Comparison of ENCODE assay signal across 27 mouse cellular contexts in the genomic region with DNA sequence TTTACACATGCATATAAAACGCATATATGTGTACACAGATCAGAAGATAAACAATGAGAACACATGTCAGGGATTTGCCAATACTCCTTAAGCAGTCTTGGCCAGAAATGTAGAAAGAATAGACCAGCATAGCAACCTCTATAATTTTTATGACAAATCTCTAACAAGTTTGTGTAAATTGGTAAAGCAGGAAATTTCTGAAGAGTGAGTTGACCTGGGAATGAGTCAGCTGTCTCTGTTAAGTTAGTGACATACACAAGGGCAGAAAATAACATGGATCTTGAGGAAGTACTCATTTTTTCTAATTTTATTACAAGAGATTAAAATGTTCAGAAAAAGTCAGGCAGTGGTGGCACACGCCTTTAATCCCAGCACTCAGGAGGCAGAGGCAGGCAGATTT. TPM values are rescaled to one million over a fixed set of nuclear protein-coding genes. Genes with fewer than 3 reads are reported as not detected.
DNase-seq lines count a peak whose midpoint lies in the region; ATAC-seq and TF ChIP-seq lines count a peak whose summit lies in the region.
"Had no signal": no experiment of that assay in that cellular context is flagged by ENCODE, and none has a peak within 500 bp of the region (broad histone marks: within the 10 kb centered on the region; RNA-seq: fewer than 3 reads in every experiment).

No protein-coding gene starts in this region.

- H3K4me1 ChIP-seq in embryonic fibroblast, embryonic 13.5 days (ENCODE audit: control insufficient read depth, insufficient read depth, low read length): peaks cover 12% of the 10 kb centered on the region; the same call in 1 of the 2 replicates
- H3K4me1 ChIP-seq in midbrain, embryonic 14.5 days (ENCODE audit: control insufficient read depth, insufficient read depth, low read length): 0 out of 2 replicates have a peak, but pooled peaks cover 4% of the 10 kb centered on the region
- no peaks in the 10 kb centered on the region for H3K4me1 ChIP-seq in limb, embryonic 10.5 days
- H3K4me1 ChIP-seq: embryonic facial prominence, embryonic 12.5 days had no signal

- no peak for ATAC-seq in midbrain, embryonic 14.5 days (ENCODE audit: low FRiP score, low TSS enrichment)
- ATAC-seq: activated CD4-positive, CD25-positive, alpha-beta regulatory T cell, adult 4 months; CD4-positive, CD25-positive, alpha-beta regulatory T cell, adult 4 months; forebrain, embryonic 14.5 days; forebrain, embryonic 16.5 days; Patski had no signal

- H3K9me3 ChIP-seq in midbrain, embryonic 14.5 days (ENCODE audit: control insufficient read depth, low read length): no peaks in the 10 kb centered on the region
- no peaks in the 10 kb centered on the region for H3K9me3 ChIP-seq in limb, embryonic 10.5 days (replicated peaks)
- H3K9me3 ChIP-seq: embryonic facial prominence, embryonic 10.5 days; embryonic facial prominence, embryonic 12.5 days; forebrain, embryonic 10.5 days; forebrain, embryonic 12.5 days; G1E had no signal

- no peaks in the 10 kb centered on the region for H3K27me3 ChIP-seq in midbrain, embryonic 14.5 days (ENCODE audit: control insufficient read depth, insufficient read depth, low read length)
- H3K27me3 ChIP-seq in limb, embryonic 10.5 days (ENCODE audit: low read depth, poor library complexity, severe bottlenecking): no peaks in the 10 kb centered on the region
- H3K27me3 ChIP-seq: CH12.LX; embryonic facial prominence, embryonic 12.5 days; forebrain, embryonic 12.5 days; Patski had no signal

- no peak overlapping the region for H3K4me2 ChIP-seq in midbrain, embryonic 14.5 days (ENCODE audit: low read length)
- H3K4me2 ChIP-seq: embryonic facial prominence, embryonic 12.5 days; forebrain, embryonic 12.5 days had no signal

- no peak overlapping the region for H3K9ac ChIP-seq in midbrain, embryonic 14.5 days (replicated peaks; ENCODE audit: low read length)
- H3K9ac ChIP-seq: embryonic facial prominence, embryonic 12.5 days; forebrain, embryonic 12.5 days had no signal

- 92% methylated on average over 2 of the region's 2 CpGs for WGBS in midbrain, embryonic 14.5 days
- 88% methylated on average over 2 of the region's 2 CpGs for WGBS in limb, embryonic 10.5 days

- 0 out of 2 replicates have a peak overlapping the region, but pooled peaks have one; percentile 1 for H3K27ac ChIP-seq in layer of hippocampus, adult 2 months
- peak overlapping the region; percentile 86; the same call in 1 of the 2 replicates for H3K27ac ChIP-seq in embryonic fibroblast, embryonic 13.5 days (ENCODE audit: insufficient read depth, low read length)
- no peak overlapping the region for H3K27ac ChIP-seq in midbrain, embryonic 14.5 days (replicated peaks; ENCODE audit: low read depth, low read length)
- no peak overlapping the region for H3K27ac ChIP-seq in limb, embryonic 10.5 days
- H3K27ac ChIP-seq: embryonic facial prominence, embryonic 10.5 days; embryonic facial prominence, embryonic 12.5 days; forebrain, embryonic 10.5 days; forebrain, embryonic 12.5 days had no signal

- DNase-seq in layer of hippocampus, adult 2 months (ENCODE audit: low spot score in 2 of 2): no peak
- DNase-seq in layer of hippocampus, postnatal 25 days (ENCODE audit: extremely low spot score in 1 of 2, low spot score in 1 of 2): no peak
- peak; percentile 48 for DNase-seq in 416B (ENCODE audit: low read depth)
- peak; percentile 36 for DNase-seq in NIH3T3 (ENCODE audit: low read depth)
- DNase-seq in midbrain, embryonic 14.5 days: no peak
- no peak for DNase-seq in neural tube, embryonic 10.5 days (ENCODE audit: extremely low spot score, low spot score)
- no peak for DNase-seq in limb, embryonic 10.5 days (ENCODE audit: low spot score)
- DNase-seq: adrenal gland, adult 8-10 months; adrenal gland, postnatal 14 days; cerebellum, adult 11-12 months; cerebellum, adult 2 months; cerebellum, adult 9-10 months; cerebellum, postnatal 10 days; cerebellum, postnatal 25 days had no signal

- no peaks in the 10 kb centered on the region for H3K36me3 ChIP-seq in midbrain, embryonic 14.5 days (ENCODE audit: control insufficient read depth, insufficient read depth, low read length)
- no peaks in the 10 kb centered on the region for H3K36me3 ChIP-seq in limb, embryonic 10.5 days
- H3K36me3 ChIP-seq: embryonic facial prominence, embryonic 10.5 days; embryonic facial prominence, embryonic 12.5 days; forebrain, embryonic 10.5 days; forebrain, embryonic 12.5 days had no signal

- H3K4me3 ChIP-seq in layer of hippocampus, adult 2 months: no peak overlapping the region
- no peak overlapping the region for H3K4me3 ChIP-seq in embryonic fibroblast, embryonic 13.5 days (ENCODE audit: insufficient read depth, low read length)
- no peak overlapping the region for H3K4me3 ChIP-seq in midbrain, embryonic 14.5 days (replicated peaks; ENCODE audit: low read depth, low read length)
- H3K4me3 ChIP-seq in limb, embryonic 10.5 days: no peak overlapping the region
- H3K4me3 ChIP-seq: embryonic facial prominence, embryonic 10.5 days; embryonic facial prominence, embryonic 12.5 days; erythroblast, embryonic 14.5 days; forebrain, embryonic 10.5 days; forebrain, embryonic 12.5 days had no signal

- no peak for TF ChIP-seq POLR2A in embryonic fibroblast, embryonic 13.5 days (IDR thresholded peaks at IDR 0.05; ENCODE audit: low read depth, low read length)

- TF ChIP-seq CTCF in layer of hippocampus, adult 2 months (conservative IDR thresholded peaks at IDR 0.05): no peak
- no peak for TF ChIP-seq CTCF in embryonic fibroblast, embryonic 13.5 days (IDR thresholded peaks at IDR 0.05; ENCODE audit: borderline replicate concordance, insufficient read depth, low read length)

RNA-seq across cellular contexts. Expression of gene Trdmt1, which starts 18.3 kb away (rescaled TPM):
- total RNA-seq in layer of hippocampus, adult 2 months (2021): 1 to 10 TPM; 3.7 to 5.2 TPM
- total RNA-seq in layer of hippocampus, postnatal 25 days (2021): 1 to 10 TPM; 4.8 to 6.4 TPM
- 7.9 and 14.3 TPM in 2 replicates for polyA plus RNA-seq in embryonic fibroblast, embryonic 13.5 days (2011; ENCODE audit: insufficient read length, low read depth, missing spikeins)
- polyA plus RNA-seq in midbrain, embryonic 14.5 days (2014; fragmentation: Nextera tagmentation; extraction: Ambion mirVana): 8.6 and 8.9 TPM in 2 replicates
- polyA plus RNA-seq in limb, embryonic 10.5 days (2016; fragmentation: Nextera tagmentation; extraction: Ambion mirVana): 7.7 and 8.2 TPM in 2 replicates

RNA-seq across cellular contexts. Expression of gene Cubn, which starts 34.6 kb away (rescaled TPM):
- total RNA-seq in layer of hippocampus, adult 2 months (2021): under 1 TPM; 0.15 TPM
- total RNA-seq in layer of hippocampus, postnatal 25 days (2021): under 1 TPM; 0.10 to 0.14 TPM
- 0.81 and 1.2 TPM in 2 replicates for polyA plus RNA-seq in embryonic fibroblast, embryonic 13.5 days (2011; ENCODE audit: insufficient read length, low read depth, missing spikeins)
- 0.54 and 0.67 TPM in 2 replicates for polyA plus RNA-seq in midbrain, embryonic 14.5 days (2014; fragmentation: Nextera tagmentation; extraction: Ambion mirVana)
- 0.05 TPM in 2 replicates for polyA plus RNA-seq in limb, embryonic 10.5 days (2016; fragmentation: Nextera tagmentation; extraction: Ambion mirVana)
- polyA plus RNA-seq: erythroblast, embryonic 14.5 days; G1E had no signal

RNA-seq across cellular contexts. Expression of gene Vim, which starts 47.5 kb away (rescaled TPM):
- total RNA-seq in layer of hippocampus, adult 2 months (2021): 10 to 100 TPM; 57.4 to 71.6 TPM
- 10 to 100 TPM; 57.6 to 62.8 TPM for total RNA-seq in layer of hippocampus, postnatal 25 days (2021)
- polyA plus RNA-seq in embryonic fibroblast, embryonic 13.5 days (2011; ENCODE audit: insufficient read length, low read depth, missing spikeins): 3,430 and 4,672 TPM in 2 replicates
- 432 and 607 TPM in 2 replicates for polyA plus RNA-seq in midbrain, embryonic 14.5 days (2014; fragmentation: Nextera tagmentation; extraction: Ambion mirVana)
- 183 and 240 TPM in 2 replicates for polyA plus RNA-seq in limb, embryonic 10.5 days (2016; fragmentation: Nextera tagmentation; extraction: Ambion mirVana)

Comparison
In these comparisons a context has a peak if more than half of its experiments do, and no peak if none do; other contexts are left out.
1. DNase-seq: peak in 416B (single experiment) and NIH3T3 (single experiment); none in layer of hippocampus, adult 2 months (0 of 2), layer of hippocampus, postnatal 25 days (0 of 2), midbrain, embryonic 14.5 days (single experiment), neural tube, embryonic 10.5 days (single experiment) and limb, embryonic 10.5 days (single experiment).
2. H3K27ac ChIP-seq: peak in layer of hippocampus, adult 2 months (single experiment) and embryonic fibroblast, embryonic 13.5 days (single experiment); none in midbrain, embryonic 14.5 days (single experiment) and limb, embryonic 10.5 days (single experiment).